Mouse (Mus musculus) spleen, adult 2 months (tissue): ENCODE data around the gene Adamts14. TPM values are rescaled to one million over a fixed set of nuclear protein-coding genes. Genes with fewer than 3 reads are reported as not detected.

Experiments used
- DNase-seq, 2 experiments: peaks; one replicate each; pipeline versions ENCODE4 v3.0.0 to v3.0.0-alpha.2; 2012 to 2021; ENCODE audit warnings: low spot score in 2 of 2, low read depth in 1 of 2
- H3K27ac ChIP-seq: fragments of 200-500 bp; 2 replicates; pipeline ENCODE4 v1.5.1; 2012; ENCODE audit warnings: low read length, inconsistent platforms; ENCODE audit not compliant: insufficient read depth
- H3K27me3 ChIP-seq: fragments of 200-500 bp; 2 replicates; pipeline ENCODE4 v1.6.1; 2012; ENCODE audit warnings: mild to moderate bottlenecking, moderate library complexity, low read length, inconsistent platforms; ENCODE audit not compliant: control insufficient read depth, insufficient read depth
- H3K36me3 ChIP-seq: fragments of 200-500 bp; 2 replicates; pipeline ENCODE4 v1.6.1; 2012; ENCODE audit warnings: mild to moderate bottlenecking, low read length, inconsistent platforms; ENCODE audit not compliant: control insufficient read depth, insufficient read depth
- H3K4me1 ChIP-seq: fragments of 200-500 bp; 2 replicates; pipeline ENCODE4 v1.6.1; 2011; ENCODE audit warnings: inconsistent platforms; ENCODE audit not compliant: control insufficient read depth, insufficient read depth, insufficient read length
- H3K4me3 ChIP-seq: fragments of 200-500 bp; 2 replicates; pipeline ENCODE4 v1.5.1; 2011; ENCODE audit warnings: mild to moderate bottlenecking, inconsistent platforms; ENCODE audit not compliant: insufficient read depth, insufficient read length; ENCODE audit errors: extremely low read depth
- CTCF ChIP-seq: fragments of 200-500 bp; IDR thresholded peaks from 2 replicates; pipeline ENCODE4 v1.5.1; 2011; ENCODE audit warnings: mild to moderate bottlenecking, inconsistent platforms; ENCODE audit not compliant: insufficient read depth, insufficient read length, insufficient replicate concordance; ENCODE audit errors: extremely low read depth
- POLR2A ChIP-seq: fragments of 200-500 bp; IDR thresholded peaks from 2 replicates; pipeline ENCODE4 v1.6.1; 2011; ENCODE audit warnings: low read depth, low read length, inconsistent platforms
- WGBS: fragments of 180-500 bp; shearing (Covaris S2); methylation state at CpG from one replicate; pipeline ENCODE4 v1.1.7; 2018; 5-methylcytosine and 5-hydroxymethylcytosine counted together
- polyA plus RNA-seq: library from polyadenylated mRNA; depleted of rRNA; stranded (reverse); fragments of >200 nt; gene quantifications from 2 replicates; pipeline ENCODE4 v1.2.3, GENCODE M21; 2012

Adamts14 gene
- polyA plus RNA-seq, 1 experiment = 6.9 TPM

DNA sequence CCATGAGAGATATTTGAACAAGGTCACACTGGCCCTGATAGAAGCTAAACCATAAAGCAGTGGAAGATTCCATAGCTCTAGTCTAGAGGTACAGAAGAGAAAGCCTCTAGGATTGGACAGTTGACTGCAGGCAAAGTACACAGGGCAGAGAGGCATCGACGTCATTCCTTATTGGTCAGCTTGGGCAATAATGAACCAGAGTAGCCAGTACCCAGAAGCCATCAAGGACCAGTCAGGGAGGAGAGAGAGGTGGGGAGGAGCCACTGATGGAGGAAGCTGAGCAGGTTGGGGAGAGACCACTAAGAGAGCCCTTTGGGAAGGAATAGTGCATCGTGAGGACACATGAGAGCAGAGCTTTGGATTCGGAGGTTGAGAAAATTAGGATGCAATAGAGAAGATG is 95.5 kb downstream of the Adamts14 start:
- no peaks in the 10 kb centered on the region for H3K27me3 ChIP-seq
- TF ChIP-seq POLR2A (no peak), CTCF (no peak)
- 88% methylated on average over 4 of the region's 4 CpGs for WGBS

GRCm38 (mm10) chr10:61176221-61176790 is 96.9 kb downstream of the Adamts14 start:
- Histone ChIP-seq H3K27me3 (no peaks in the 10 kb centered on the region), H3K27ac (no peak overlapping the region), H3K36me3 (no peaks in the 10 kb centered on the region), H3K4me3 (no peak overlapping the region), H3K4me1 (peaks cover 2% of the 10 kb centered on the region; the same call in 1 of the 2 replicates)
- WGBS = 70% methylated on average over 7 of the region's 7 CpGs
- TF ChIP-seq POLR2A (no peak), CTCF (no peak)
- DNase-seq = no peak

More for the DNA sequence above, 95.5 kb downstream of the Adamts14 start:
- peaks cover 2% of the 10 kb centered on the region; the same call in 1 of the 2 replicates for H3K4me1 ChIP-seq
- no peaks in the 10 kb centered on the region for H3K36me3 ChIP-seq
- H3K4me3 ChIP-seq = no peak overlapping the region
- H3K27ac ChIP-seq = no peak overlapping the region
- DNase-seq = no peak

- H3K4me3 ChIP-seq = no peak overlapping the region
- no peaks in the 10 kb centered on the region for H3K27me3 ChIP-seq
- no peak overlapping the region for H3K27ac ChIP-seq
- peaks cover 2% of the 10 kb centered on the region; the same call in 1 of the 2 replicates for H3K4me1 ChIP-seq
- DNase-seq = no peak
- H3K36me3 ChIP-seq = no peaks in the 10 kb centered on the region
- WGBS = 15% methylated on average over 24 of the region's 24 CpGs
- TF ChIP-seq CTCF (no peak), POLR2A (no peak)
Measured at GRCm38 (mm10) chr10:61175442-61176204, 97.6 kb downstream of the Adamts14 start.

GRCm38 (mm10) chr10:61174711-61175441 is 98.4 kb downstream of the Adamts14 start:
- no peak for TF ChIP-seq POLR2A
- no peak for TF ChIP-seq CTCF
- H3K27ac ChIP-seq = no peak overlapping the region
- no peak overlapping the region for H3K4me3 ChIP-seq
- peaks cover 2% of the 10 kb centered on the region; the same call in 1 of the 2 replicates for H3K4me1 ChIP-seq
- no peaks in the 10 kb centered on the region for H3K27me3 ChIP-seq
- H3K36me3 ChIP-seq = no peaks in the 10 kb centered on the region
- no peak for DNase-seq
- 65% methylated on average over 13 of the region's 13 CpGs for WGBS

DNA sequence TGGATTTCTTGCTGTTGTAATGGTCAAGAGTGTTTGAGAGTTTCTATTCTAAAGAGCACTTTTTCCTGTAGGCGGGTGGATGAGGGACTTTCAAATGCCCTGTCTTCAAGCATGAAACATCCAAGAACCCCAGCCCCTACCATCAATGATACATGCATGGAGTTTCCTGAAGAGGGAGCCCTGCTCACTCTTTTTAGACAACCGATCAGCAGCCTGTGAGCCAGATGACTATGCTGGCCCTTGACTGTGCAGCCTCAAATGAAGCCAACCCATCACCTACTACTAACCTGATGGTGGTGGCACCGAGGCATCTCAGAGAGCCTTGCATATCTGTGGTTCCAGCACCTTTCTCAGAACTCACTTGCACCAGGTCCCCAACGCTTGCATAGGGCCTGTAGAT is 100.7 kb downstream of the Adamts14 start:
- H3K27ac ChIP-seq = no peak overlapping the region
- 73% methylated on average over 4 of the region's 4 CpGs for WGBS
- H3K4me3 ChIP-seq = no peak overlapping the region
- H3K27me3 ChIP-seq = no peaks in the 10 kb centered on the region
- H3K4me1 ChIP-seq = peaks cover 2% of the 10 kb centered on the region; the same call in 1 of the 2 replicates
- no peak for TF ChIP-seq POLR2A
- TF ChIP-seq CTCF = no peak
- no peaks in the 10 kb centered on the region for H3K36me3 ChIP-seq
- DNase-seq = no peak

DNA sequence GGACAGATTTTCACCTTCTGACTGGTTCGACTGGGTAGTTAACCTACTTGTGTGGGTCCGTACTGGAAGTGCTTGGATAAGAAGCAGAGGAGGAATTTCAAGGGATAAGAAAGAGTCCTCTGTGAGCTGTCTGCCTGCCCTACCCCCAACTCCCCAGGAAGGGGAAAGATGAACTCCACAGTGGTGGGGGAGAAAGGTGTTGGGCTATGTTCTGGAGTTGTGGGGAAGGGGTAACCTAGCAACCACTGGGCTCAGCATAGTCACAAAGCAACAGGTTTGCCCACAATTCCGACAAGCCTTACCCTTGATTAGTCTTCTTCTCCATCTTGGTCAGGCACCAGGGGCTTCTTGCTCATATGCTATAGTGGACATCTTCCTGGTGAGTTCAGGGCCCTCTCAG is 101.6 kb downstream of the Adamts14 start, which contains the start of gene Tbata:
TSS of gene Tbata (plus strand) at position 301 of the 400 bp plus-strand sequence.
- Histone ChIP-seq H3K27ac (no peak within 1 kb of the TSS), H3K27me3 (no peaks in the 10 kb centered on the region), H3K36me3 (no peaks in the 10 kb centered on the region), H3K4me3 (no peak within 1 kb of the TSS), H3K4me1 (peaks cover 2% of the 10 kb centered on the region; the same call in 1 of the 2 replicates)
- DNase-seq = no peak
- no peak for TF ChIP-seq CTCF
- no peak for TF ChIP-seq POLR2A
- WGBS = 81% methylated on average over 3 of the region's 3 CpGs
